Mouse (Mus musculus) spleen, adult 2 months (tissue): ENCODE data around the gene Nes.

Experiments used
- CTCF ChIP-seq: fragments of 200-500 bp; IDR thresholded peaks from 2 replicates; pipeline ENCODE4 v1.5.1; 2011; ENCODE audit warnings: mild to moderate bottlenecking, inconsistent platforms; ENCODE audit not compliant: insufficient read depth, insufficient read length, insufficient replicate concordance; ENCODE audit errors: extremely low read depth
- POLR2A ChIP-seq: fragments of 200-500 bp; IDR thresholded peaks from 2 replicates; pipeline ENCODE4 v1.6.1; 2011; ENCODE audit warnings: low read depth, low read length, inconsistent platforms

DNA sequence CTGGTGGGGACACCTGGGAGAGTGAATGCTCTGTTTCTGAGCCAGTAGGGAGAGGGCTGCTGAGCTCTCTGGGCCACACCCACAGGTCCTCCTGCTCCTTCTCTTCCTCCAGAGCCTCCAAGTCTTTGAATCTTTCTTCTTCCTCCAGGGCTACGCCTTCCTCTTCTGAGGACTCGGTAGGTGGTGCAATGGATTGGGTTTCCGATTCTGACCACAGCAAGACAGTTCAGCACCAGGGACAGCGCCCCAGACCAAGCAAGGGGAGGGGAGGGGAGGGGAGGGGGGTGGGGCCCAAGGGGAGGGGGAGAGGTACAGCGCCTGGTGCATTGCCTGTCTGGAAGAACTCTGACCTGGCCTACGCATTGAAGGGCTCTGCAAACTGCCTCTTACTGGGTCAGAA is 22.6 kb downstream of the Nes start:
- TF ChIP-seq CTCF (no peak), POLR2A (no peak)
